Mouse (Mus musculus) liver, postnatal 0 days (tissue): Measurements from ENCODE around the gene Srgap1.

Experiments used
- CTCF ChIP-seq: sonication (generic); IDR thresholded peaks from 2 replicates; pipeline ENCODE4 v1.5.1; 2016; ENCODE audit warnings: antibody characterized with exemption, low read depth
- EP300 ChIP-seq: IDR thresholded peaks from 2 replicates; pipeline ENCODE4 v1.6.1; 2016; ENCODE audit warnings: antibody characterized with exemption, low read depth, mild to moderate bottlenecking

DNA sequence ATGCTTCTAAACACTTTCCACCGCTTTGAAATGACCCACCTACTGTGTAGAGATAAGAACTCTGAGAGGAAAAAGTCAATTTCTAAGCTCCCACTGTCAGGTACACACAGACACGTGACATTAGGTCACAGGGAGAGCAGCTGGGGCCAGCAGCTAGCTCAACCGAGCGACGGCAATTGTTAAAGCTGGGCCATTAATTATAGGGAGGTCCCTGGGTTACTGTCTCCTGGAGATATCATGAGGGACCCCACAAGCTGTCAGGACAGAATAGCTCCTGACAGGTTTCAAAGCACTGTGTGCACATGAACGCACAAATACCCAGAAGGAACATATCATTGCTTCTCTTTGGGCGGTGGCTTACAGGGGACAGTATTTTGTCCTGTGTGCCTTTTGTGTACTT is 229.1 kb downstream of the Srgap1 start:
- TF ChIP-seq CTCF (no peak), EP300 (no peak)
